Mouse (Mus musculus): Measurements from ENCODE around the gene Gm13287. TPM values are rescaled to one million over a fixed set of nuclear protein-coding genes. Genes with fewer than 3 reads are reported as not detected.
"Not testable (repeated sequence)": the region's sequence is repeated elsewhere in the genome, so short reads cannot be mapped to it uniquely, and the experiment has no call there.

Gene Gm13287
- not detected in 2 replicates for total RNA-seq (2012; rRNA removed)
- not detected in 2 replicates for total RNA-seq (2014; rRNA removed)
- polyA plus RNA-seq (2012; ENCODE audit: insufficient read length, low read depth) = not detected in 2 replicates

DNA sequence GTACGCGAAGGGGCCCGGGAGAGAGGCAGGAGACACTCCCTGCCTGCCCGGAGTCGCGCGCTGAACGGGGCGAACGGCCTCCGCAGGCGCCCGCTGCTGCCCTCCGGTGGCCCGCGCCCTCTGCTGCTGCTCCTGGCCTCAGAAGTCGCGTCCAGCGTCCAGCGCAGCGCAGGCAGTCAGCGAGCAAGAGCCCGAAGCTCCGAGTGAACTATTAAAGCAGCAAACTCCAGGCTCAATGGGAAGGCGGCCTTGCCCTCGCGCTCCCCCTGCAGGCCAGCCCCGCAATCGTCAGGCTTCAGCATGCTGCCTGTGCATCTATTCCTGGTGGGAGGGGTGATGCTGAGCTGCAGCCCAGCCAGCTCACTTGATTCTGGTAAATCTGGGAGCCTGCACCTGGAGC is at the start of gene Gm13287:
Gene Gm13287 (plus strand): TSS at position 301 of the 400 bp plus-strand sequence.
- Histone ChIP-seq H3K4me2 (ENCODE audit: insufficient read depth, low read depth, poor library complexity, severe bottlenecking) (peak within 1 kb of the TSS; percentile 32; the same call in 1 of the 2 replicates), H3K27me3 (replicated peaks) (peaks cover 11% of the 10 kb centered on the region)
- H3K79me2 ChIP-seq (replicated peaks; ENCODE audit: control insufficient read depth, extremely low read depth, insufficient read depth, poor library complexity, severe bottlenecking); H3K4me1 ChIP-seq (ENCODE audit: control insufficient read depth in 1 of 2, insufficient read depth in 2 of 2); H3K27ac ChIP-seq (ENCODE audit: insufficient read depth, low read depth); H3K9ac ChIP-seq (ENCODE audit: insufficient read depth, low read depth); H3K9me3 ChIP-seq (replicated peaks; ENCODE audit: low read length); H3K4me3 ChIP-seq (replicated peaks in 1 of 3; ENCODE audit: low read depth in 2 of 3, low read length in 2 of 3, poor library complexity in 1 of 3); DNase-seq (ENCODE audit: extremely low read depth); dilution Hi-C loops (cut with MboI; ENCODE audit: extremely low pct_ligation_motif_present, extremely low pct_unique_long_range_greater_than_20kb, low sequenced_read_pairs); H3K36me3 ChIP-seq (replicated peaks in 1 of 2; ENCODE audit: control insufficient read depth in 1 of 2, insufficient read depth in 1 of 2, low read length in 1 of 2); in situ Hi-C loops (cut with MboI; ENCODE audit: low pct_ligation_motif_present, low pct_unique_long_range_greater_than_20kb, low sequenced_read_pairs): not testable (repeated sequence)

DNA sequence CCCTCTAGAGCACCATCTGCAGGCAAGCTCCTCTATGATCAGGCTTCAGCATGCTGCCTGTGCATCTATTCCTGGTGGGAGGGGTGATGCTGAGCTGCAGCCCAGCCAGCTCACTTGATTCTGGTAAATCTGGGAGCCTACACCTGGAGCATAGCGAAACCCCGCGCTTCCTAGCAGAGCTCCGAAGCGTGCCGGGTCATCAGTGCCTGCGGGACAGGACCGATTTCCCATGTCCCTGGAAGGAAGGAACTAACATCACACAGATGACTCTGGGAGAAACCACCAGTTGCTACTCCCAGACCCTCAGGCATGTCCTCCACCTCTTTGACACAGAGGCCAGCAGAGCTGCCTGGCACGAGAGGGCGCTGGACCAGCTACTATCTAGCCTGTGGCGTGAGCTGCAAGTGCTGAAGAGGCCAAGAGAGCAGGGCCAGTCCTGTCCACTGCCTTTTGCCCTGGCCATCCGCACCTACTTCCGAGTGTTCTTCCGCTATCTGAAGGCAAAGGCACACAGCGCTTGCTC is 48.2 kb upstream of the Gm13287 start, which contains the start of gene Gm13271:
Gene Gm13271 (plus strand): TSS at position 51 of the 523 bp plus-strand sequence.
- H3K4me3 ChIP-seq (replicated peaks in 1 of 3; ENCODE audit: low read depth in 2 of 3, low read length in 2 of 3, poor library complexity in 1 of 3); H3K79me2 ChIP-seq (replicated peaks; ENCODE audit: control insufficient read depth, extremely low read depth, insufficient read depth, poor library complexity, severe bottlenecking); in situ Hi-C loops (cut with MboI; ENCODE audit: low pct_ligation_motif_present, low pct_unique_long_range_greater_than_20kb, low sequenced_read_pairs); H3K4me2 ChIP-seq (ENCODE audit: insufficient read depth, low read depth, poor library complexity, severe bottlenecking); H3K9me3 ChIP-seq (replicated peaks; ENCODE audit: low read length); H3K4me1 ChIP-seq (ENCODE audit: control insufficient read depth in 1 of 2, insufficient read depth in 2 of 2); H3K27ac ChIP-seq (ENCODE audit: insufficient read depth, low read depth); DNase-seq (ENCODE audit: extremely low read depth); H3K36me3 ChIP-seq (replicated peaks in 1 of 2; ENCODE audit: control insufficient read depth in 1 of 2, insufficient read depth in 1 of 2, low read length in 1 of 2); H3K9ac ChIP-seq (ENCODE audit: insufficient read depth, low read depth); dilution Hi-C loops (cut with MboI; ENCODE audit: extremely low pct_ligation_motif_present, extremely low pct_unique_long_range_greater_than_20kb, low sequenced_read_pairs): not testable (repeated sequence)
- H3K27me3 ChIP-seq (replicated peaks) = peaks cover 17% of the 10 kb centered on the region
- TF ChIP-seq CTCF (conservative IDR thresholded peaks at IDR 0.05 in 1 of 2, IDR thresholded peaks at IDR 0.05 in 1 of 2; ENCODE audit: low read depth in 2 of 2, low read length in 2 of 2) (peak in 1 of 2 experiments; percentile 29; a peak in 2 of 4 replicates), SMC3 (IDR thresholded peaks at IDR 0.05; ENCODE audit: low read depth, low read length) (peak; percentile 6; the same call in 1 of the 2 replicates)

DNA sequence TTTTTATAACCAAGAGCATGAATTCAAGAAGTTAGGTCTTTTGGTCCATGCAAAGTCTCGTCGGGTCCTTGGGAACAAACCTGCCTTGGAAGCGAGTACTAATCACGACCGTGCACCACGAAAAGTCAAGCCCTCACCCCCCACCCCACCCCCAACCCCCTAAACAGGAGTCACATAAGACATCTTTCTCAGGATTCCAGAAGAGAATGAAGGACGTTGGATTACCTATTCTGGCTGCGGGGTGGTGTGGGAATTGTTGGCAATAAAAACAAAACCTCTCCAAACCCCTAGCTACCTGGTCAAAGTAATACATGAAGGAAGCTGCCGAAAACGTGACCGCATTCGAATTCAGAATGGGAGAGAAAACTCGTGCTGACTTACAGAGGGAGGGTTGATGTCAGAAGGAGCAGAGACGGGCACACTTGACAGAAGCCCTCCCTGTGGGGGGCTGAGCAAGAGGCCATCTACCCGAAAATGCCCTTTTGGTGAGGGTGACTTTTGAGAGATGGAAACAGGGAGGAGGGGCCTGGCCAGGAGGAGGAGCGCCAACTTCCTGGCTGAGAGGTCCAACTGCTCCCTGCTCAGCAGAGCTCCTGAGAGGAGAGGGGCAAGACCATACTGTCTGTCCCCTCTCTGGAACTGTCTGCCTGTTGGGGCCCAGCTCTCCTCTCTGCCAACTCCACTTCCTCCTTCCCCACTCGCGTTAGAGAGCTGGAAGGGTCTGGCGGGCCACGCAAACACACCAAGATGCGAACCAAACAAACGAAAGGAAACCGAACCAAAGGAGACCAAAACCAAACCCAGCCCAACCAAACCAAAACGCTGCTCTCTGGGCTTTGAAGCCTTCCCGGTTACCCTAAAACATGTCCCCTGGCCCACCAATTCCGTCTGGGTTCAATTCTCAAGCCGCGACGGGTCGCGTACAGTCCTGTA is 46.2 kb upstream of the Gm13287 start:
- dilution Hi-C loops (cut with MboI; ENCODE audit: extremely low pct_ligation_motif_present, extremely low pct_unique_long_range_greater_than_20kb, low sequenced_read_pairs); H3K36me3 ChIP-seq (replicated peaks in 1 of 2; ENCODE audit: control insufficient read depth in 1 of 2, insufficient read depth in 1 of 2, low read length in 1 of 2); H3K79me2 ChIP-seq (replicated peaks; ENCODE audit: control insufficient read depth, extremely low read depth, insufficient read depth, poor library complexity, severe bottlenecking); H3K4me1 ChIP-seq (ENCODE audit: control insufficient read depth in 1 of 2, insufficient read depth in 2 of 2); in situ Hi-C loops (cut with MboI; ENCODE audit: low pct_ligation_motif_present, low pct_unique_long_range_greater_than_20kb, low sequenced_read_pairs); H3K9me3 ChIP-seq (replicated peaks; ENCODE audit: low read length): not testable (repeated sequence)
- DNase-seq (ENCODE audit: extremely low read depth) = peak; percentile 13
- Histone ChIP-seq H3K27ac (ENCODE audit: insufficient read depth, low read depth) (peak overlapping the region; percentile 53), H3K4me2 (ENCODE audit: insufficient read depth, low read depth, poor library complexity, severe bottlenecking) (peak overlapping the region; percentile 96), H3K4me3 (replicated peaks in 1 of 3; ENCODE audit: low read depth in 2 of 3, low read length in 2 of 3, poor library complexity in 1 of 3) (peak overlapping the region; percentile 51 to 63 (median 59)), H3K9ac (ENCODE audit: insufficient read depth, low read depth) (peak overlapping the region; percentile 78; the same call in 1 of the 2 replicates), H3K27me3 (replicated peaks) (peaks cover 14% of the 10 kb centered on the region)
- 0 out of 2 replicates have a peak, but pooled peaks have one; percentile 35 for TF ChIP-seq SIN3A (IDR thresholded peaks at IDR 0.05; ENCODE audit: low read length)
- TF ChIP-seq BHLHE40 (IDR thresholded peaks at IDR 0.05; ENCODE audit: low read depth, low read length) = peak; percentile 48
- peak; percentile 26; the same call in 1 of the 2 replicates for TF ChIP-seq ZMIZ1 (IDR thresholded peaks at IDR 0.05; ENCODE audit: low read depth, low read length)
- TF ChIP-seq POLR2A (IDR thresholded peaks at IDR 0.05; ENCODE audit: low read depth, low read length) = peak; percentile 39; the same call in 1 of the 2 replicates
